Mouse (Mus musculus) forebrain, embryonic 15.5 days (tissue): ENCODE results near the gene Mex3a. TPM values are rescaled to one million over a fixed set of nuclear protein-coding genes. Genes with fewer than 3 reads are reported as not detected.
"Not testable (repeated sequence)": the region's sequence is repeated elsewhere in the genome, so short reads cannot be mapped to it uniquely, and the experiment has no call there.

Experiments
- ATAC-seq: fragments of 200-750 bp; cut with Nextera tagmentation; replicated peaks from 2 replicates; pipeline ENCODE4 v1.8.0; 2017; ENCODE audit warnings: mild to moderate bottlenecking, moderate TSS enrichment, moderate library complexity
- H3K27ac ChIP-seq: fragments of 300-500 bp; sonication (generic); replicated peaks from 2 replicates; pipeline ENCODE4 v1.5.1; 2015; ENCODE audit warnings: mild to moderate bottlenecking, inconsistent platforms
- H3K27me3 ChIP-seq: fragments of 300-500 bp; sonication (generic); 2 replicates; pipeline ENCODE4 v1.6.1; 2015; ENCODE audit warnings: inconsistent platforms
- H3K36me3 ChIP-seq: fragments of 300-500 bp; sonication (generic); 2 replicates; pipeline ENCODE4 v1.6.1; 2015; ENCODE audit warnings: mild to moderate bottlenecking, inconsistent platforms
- H3K4me1 ChIP-seq: fragments of 300-500 bp; sonication (generic); 2 replicates; pipeline ENCODE4 v1.6.1; 2015; ENCODE audit warnings: inconsistent platforms
- H3K4me2 ChIP-seq: fragments of 300-500 bp; sonication (generic); replicated peaks from 2 replicates; pipeline ENCODE4 v1.6.1; 2015; ENCODE audit warnings: mild to moderate bottlenecking, inconsistent platforms
- H3K4me3 ChIP-seq: fragments of 300-500 bp; sonication (generic); 2 replicates; pipeline ENCODE4 v1.5.1; 2015; ENCODE audit warnings: mild to moderate bottlenecking, inconsistent platforms
- H3K9ac ChIP-seq: fragments of 300-500 bp; sonication (generic); replicated peaks from 2 replicates; pipeline ENCODE4 v1.6.1; 2015; ENCODE audit warnings: mild to moderate bottlenecking, inconsistent platforms
- H3K9me3 ChIP-seq: fragments of 300-500 bp; sonication (generic); 2 replicates; pipeline ENCODE4 v1.6.1; 2016; ENCODE audit warnings: inconsistent platforms
- WGBS: fragments of 180-500 bp; shearing (Covaris S2); methylation state at CpG from one replicate; pipeline ENCODE4 v1.1.7; 2015; ENCODE audit warnings: mixed read lengths; 5-methylcytosine and 5-hydroxymethylcytosine counted together
- polyA plus RNA-seq: library from polyadenylated mRNA; unstranded; fragments of >200 nt; fragmentation: Nextera tagmentation; extraction: Ambion mirVana; gene quantifications from 2 replicates; pipeline ENCODE4 v1.2.1, GENCODE M21; 2015

Mex3a gene
- polyA plus RNA-seq, 1 experiment from 2014 or later, result 50.6 TPM

GRCm38 (mm10) chr3:88570341-88570740 lies 38.1 kb downstream of the Mex3a start:
- 95% methylated on average over 10 of the region's 10 CpGs for WGBS
- H3K9me3 ChIP-seq, result no peaks in the 10 kb centered on the region
- H3K36me3 ChIP-seq, result peaks cover 55% of the 10 kb centered on the region
- no peak overlapping the region for H3K4me3 ChIP-seq
- H3K4me1 ChIP-seq, result no peaks in the 10 kb centered on the region
- H3K27me3 ChIP-seq, result no peaks in the 10 kb centered on the region
- H3K9ac ChIP-seq, result no peak overlapping the region
- no peak for ATAC-seq
- H3K27ac ChIP-seq, result no peak overlapping the region
- H3K4me2 ChIP-seq, result no peak overlapping the region

- H3K27ac ChIP-seq, result no peak overlapping the region
- H3K9ac ChIP-seq, result no peak overlapping the region
- H3K4me2 ChIP-seq, result no peak overlapping the region
- H3K4me3 ChIP-seq, result no peak overlapping the region
- 89% methylated on average over 1 of the region's 1 CpGs for WGBS
- peaks cover 39% of the 10 kb centered on the region for H3K36me3 ChIP-seq
- H3K4me1 ChIP-seq, result no peaks in the 10 kb centered on the region
- H3K9me3 ChIP-seq, result no peaks in the 10 kb centered on the region
- H3K27me3 ChIP-seq, result no peaks in the 10 kb centered on the region
- no peak for ATAC-seq
Observed at GRCm38 (mm10) chr3:88571856-88572255, 39.7 kb downstream of the Mex3a start.

DNA sequence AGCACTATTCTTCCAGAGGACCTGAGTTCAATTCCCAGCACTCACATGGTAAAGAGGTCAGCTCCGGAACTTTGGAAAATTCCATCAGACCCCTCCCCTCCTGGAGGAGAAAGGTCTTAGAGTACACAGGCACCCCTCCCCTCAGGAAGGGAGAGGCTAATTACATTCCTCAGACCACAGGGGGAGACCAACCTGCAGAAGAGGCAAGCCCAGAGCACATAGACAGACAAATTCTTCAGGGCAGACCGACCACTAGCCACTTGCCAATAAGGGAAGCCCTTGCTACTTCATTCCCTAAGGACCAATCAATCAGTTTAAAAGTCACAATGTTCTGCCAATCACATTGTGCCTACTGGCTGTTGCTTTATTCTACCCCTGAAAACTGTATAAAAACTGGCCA lies 40.6 kb downstream of the Mex3a start:
- no peak overlapping the region for H3K4me2 ChIP-seq
- no peaks in the 10 kb centered on the region for H3K9me3 ChIP-seq
- no peak overlapping the region for H3K9ac ChIP-seq
- H3K4me1 ChIP-seq, result no peaks in the 10 kb centered on the region
- no peak overlapping the region for H3K27ac ChIP-seq
- peaks cover 31% of the 10 kb centered on the region for H3K36me3 ChIP-seq
- H3K27me3 ChIP-seq, result no peaks in the 10 kb centered on the region
- H3K4me3 ChIP-seq, result no peak overlapping the region
- no peak for ATAC-seq
- 85% methylated on average over 2 of the region's 2 CpGs for WGBS

- no peak overlapping the region for H3K4me2 ChIP-seq
- H3K4me1 ChIP-seq, result peaks cover under 1% of the 10 kb centered on the region
Observed at GRCm38 (mm10) chr3:88573810-88574209, 41.6 kb downstream of the Mex3a start.

DNA sequence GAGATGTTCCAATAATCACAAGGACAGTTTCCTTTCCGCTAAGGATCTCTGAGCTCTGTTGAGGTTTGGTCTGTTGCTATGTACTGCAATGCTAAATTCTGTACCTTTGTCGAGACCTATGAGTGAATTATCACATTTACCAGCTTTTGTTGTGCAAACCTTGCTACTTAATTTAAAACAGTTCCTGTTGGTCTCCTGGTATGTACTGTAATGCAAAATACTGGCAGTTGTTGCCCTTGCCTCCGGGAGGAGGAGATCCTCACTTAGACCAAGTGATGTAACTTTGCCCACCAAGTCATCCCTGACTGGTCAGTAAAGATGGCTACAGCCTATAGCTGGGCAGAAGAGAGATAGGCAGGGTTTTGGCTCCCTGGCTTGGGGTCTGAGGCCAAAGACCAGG lies 43.3 kb downstream of the Mex3a start, which contains the start of gene Ssr2:
Ssr2 (plus strand) TSS at position 337 of the 400 bp plus-strand sequence.
- H3K9me3 ChIP-seq, result no peaks in the 10 kb centered on the region
- 86% methylated on average over 3 of the region's 3 CpGs for WGBS
- H3K27me3 ChIP-seq, result no peaks in the 10 kb centered on the region
- H3K27ac ChIP-seq, result no peak within 1 kb of the TSS
- H3K4me2 ChIP-seq, result no peak within 1 kb of the TSS
- ATAC-seq, result no peak
- no peak within 1 kb of the TSS for H3K4me3 ChIP-seq
- H3K4me1 ChIP-seq, result peaks cover 12% of the 10 kb centered on the region
- H3K9ac ChIP-seq, result no peak within 1 kb of the TSS
- peaks cover 4% of the 10 kb centered on the region; the same call in 1 of the 2 replicates for H3K36me3 ChIP-seq

More at GRCm38 (mm10) chr3:88573810-88574209, 41.6 kb downstream of the Mex3a start:
- Histone ChIP-seq H3K9me3 (no peaks in the 10 kb centered on the region), H3K36me3 (peaks cover 21% of the 10 kb centered on the region), H3K4me3 (no peak overlapping the region), H3K27me3 (no peaks in the 10 kb centered on the region), H3K27ac (no peak overlapping the region), H3K9ac (no peak overlapping the region)
- 87% methylated on average over 2 of the region's 2 CpGs for WGBS
- ATAC-seq, result no peak

DNA sequence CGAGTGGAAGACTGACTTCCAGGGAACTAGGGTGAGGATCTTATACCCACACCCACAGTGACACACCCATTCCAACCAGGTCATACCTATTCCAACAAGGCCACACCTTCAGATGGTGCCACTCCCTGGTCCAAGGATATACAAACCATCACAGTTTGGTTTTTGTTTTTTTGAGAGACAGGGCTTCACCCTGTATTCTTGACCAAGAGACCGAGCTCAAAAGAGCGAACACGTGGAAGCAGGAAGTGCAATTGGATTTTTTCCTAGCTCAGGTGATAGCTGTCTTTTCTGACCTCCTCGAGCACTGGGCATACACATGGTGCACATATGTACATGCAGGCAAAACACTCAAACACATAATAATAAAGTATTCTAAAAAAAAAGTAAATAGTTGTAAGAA lies 45.7 kb downstream of the Mex3a start:
- 90% methylated on average over 5 of the region's 5 CpGs for WGBS
- not testable (repeated sequence) for H3K9ac ChIP-seq, H3K9me3 ChIP-seq, H3K4me3 ChIP-seq, H3K27ac ChIP-seq, ATAC-seq, H3K4me2 ChIP-seq, H3K27me3 ChIP-seq
- Histone ChIP-seq H3K36me3 (peaks cover 19% of the 10 kb centered on the region), H3K4me1 (peaks cover 18% of the 10 kb centered on the region)

DNA sequence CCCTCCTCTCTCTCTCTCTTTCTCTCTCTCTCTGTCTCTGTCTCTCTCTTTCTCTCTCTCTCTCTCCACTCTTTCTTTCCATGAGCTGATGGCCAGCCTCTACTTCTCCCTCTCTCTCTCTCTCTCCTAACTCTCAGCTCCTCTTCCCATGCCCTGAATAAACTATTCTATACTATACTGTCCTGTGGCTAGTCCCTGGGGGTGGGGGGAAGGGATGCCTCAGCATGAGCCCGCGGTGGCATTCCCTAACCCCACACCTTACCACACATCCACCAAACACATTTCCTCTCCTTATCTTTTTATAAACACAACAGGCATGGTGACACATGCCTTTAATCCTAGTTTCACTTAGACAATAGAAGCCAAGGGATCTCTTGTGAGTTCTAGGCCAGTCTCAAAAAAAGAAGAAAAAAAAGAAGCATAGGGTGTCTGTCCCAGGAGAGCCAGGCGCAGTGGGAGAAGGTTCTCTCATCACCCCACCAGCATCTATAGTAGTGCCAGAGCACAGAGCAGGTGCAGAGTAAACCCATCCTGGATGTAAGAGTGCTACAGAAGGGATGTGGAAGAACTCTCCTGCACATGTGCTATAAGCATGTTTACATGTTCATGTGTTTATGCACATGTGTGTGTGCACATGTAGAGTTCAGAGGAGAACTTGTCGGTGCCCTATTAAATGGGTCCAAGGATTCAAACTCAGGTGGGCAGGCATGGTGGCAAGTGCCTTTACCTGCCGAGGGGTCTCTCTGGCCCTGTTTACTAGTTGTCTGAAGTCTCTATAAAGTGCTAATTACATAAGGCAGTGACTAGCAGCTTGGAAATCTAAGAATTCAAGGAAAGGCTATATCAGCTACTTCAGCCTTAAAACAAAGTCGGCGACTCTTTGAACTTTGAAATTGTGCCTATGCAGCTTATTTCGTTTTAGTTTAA lies 46.6 kb downstream of the Mex3a start:
- peak overlapping the region; percentile 53 for H3K4me2 ChIP-seq
- WGBS, result 57% methylated on average over 8 of the region's 8 CpGs
- H3K36me3 ChIP-seq, result peaks cover 28% of the 10 kb centered on the region
- peak overlapping the region; percentile 95 for H3K9ac ChIP-seq
- peaks cover 18% of the 10 kb centered on the region for H3K4me1 ChIP-seq
- 0 out of 2 replicates have a peak overlapping the region, but pooled peaks have one; percentile 71 for H3K27ac ChIP-seq
- no peaks in the 10 kb centered on the region for H3K27me3 ChIP-seq
- peak; percentile 49 for ATAC-seq
- H3K4me3 ChIP-seq, result peak overlapping the region; percentile 90
- no peaks in the 10 kb centered on the region for H3K9me3 ChIP-seq

DNA sequence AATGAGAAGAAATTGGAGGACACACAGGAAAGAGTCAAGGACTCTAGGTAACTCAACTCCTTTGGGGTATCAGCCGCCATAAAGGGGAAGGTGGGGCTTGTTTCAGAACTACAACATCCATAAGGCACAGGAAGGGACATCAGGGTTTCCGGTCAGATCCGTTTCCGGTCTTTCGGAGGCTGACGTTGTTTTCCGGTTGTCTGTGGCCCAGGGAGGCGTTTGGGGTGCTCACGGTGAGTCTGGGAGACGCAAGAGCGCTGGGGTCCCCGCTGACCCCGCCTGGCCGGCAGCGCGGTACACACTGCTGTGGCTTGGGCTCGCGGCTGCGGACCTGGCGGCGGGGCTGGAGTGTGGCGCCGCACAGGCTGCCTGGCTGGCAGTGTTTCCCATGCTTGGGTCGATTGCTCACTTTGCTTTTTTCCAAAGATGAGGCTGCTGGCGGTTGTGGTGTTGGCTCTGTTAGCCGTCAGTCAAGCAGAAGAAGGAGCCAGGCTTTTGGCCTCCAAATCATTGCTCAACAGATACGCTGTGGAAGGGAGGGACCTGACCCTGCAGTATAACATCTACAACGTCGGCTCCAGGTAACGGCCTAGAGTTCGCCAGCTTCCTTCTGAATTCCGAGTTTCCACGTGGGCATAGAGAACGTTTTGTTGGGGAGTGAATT lies 47.4 kb downstream of the Mex3a start:
- Histone ChIP-seq H3K27me3 (no peaks in the 10 kb centered on the region), H3K27ac (peak overlapping the region; percentile 71), H3K9ac (peak overlapping the region; percentile 95), H3K4me2 (peak overlapping the region; percentile 53), H3K4me1 (peaks cover 18% of the 10 kb centered on the region), H3K9me3 (no peaks in the 10 kb centered on the region), H3K36me3 (peaks cover 33% of the 10 kb centered on the region), H3K4me3 (peak overlapping the region; percentile 90)
- WGBS, result under 1% methylated on average over 34 of the region's 34 CpGs
- peak; percentile 95 for ATAC-seq

- Histone ChIP-seq H3K27ac (no peak overlapping the region), H3K4me1 (peaks cover 4% of the 10 kb centered on the region), H3K36me3 (peaks cover 63% of the 10 kb centered on the region), H3K27me3 (no peaks in the 10 kb centered on the region), H3K4me2 (no peak overlapping the region), H3K9ac (no peak overlapping the region), H3K4me3 (no peak overlapping the region), H3K9me3 (no peaks in the 10 kb centered on the region)
- ATAC-seq, result no peak
- 94% methylated on average over 6 of the region's 6 CpGs for WGBS
Observed at GRCm38 (mm10) chr3:88585769-88586168, 53.6 kb downstream of the Mex3a start.

DNA sequence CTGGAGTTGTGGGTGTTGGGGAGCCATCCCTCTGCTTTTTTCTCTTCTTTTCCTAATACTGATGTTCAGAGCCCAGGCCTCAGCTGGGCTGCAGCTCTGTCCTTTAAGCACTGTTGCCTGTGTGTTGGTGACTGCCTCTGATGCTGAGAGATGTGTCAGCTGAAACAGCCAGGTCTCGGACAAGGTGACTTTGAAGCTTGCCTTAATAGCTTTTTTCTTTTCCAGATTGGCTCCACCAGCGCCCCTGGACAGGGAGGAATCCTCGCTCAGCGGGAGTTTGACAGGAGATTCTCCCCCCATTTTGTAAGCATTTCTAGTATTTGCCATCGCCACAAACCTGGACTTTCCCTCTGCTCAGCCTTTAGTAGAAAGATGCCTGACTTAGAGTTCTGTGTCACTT lies 54.4 kb downstream of the Mex3a start:
- no peak overlapping the region for H3K9ac ChIP-seq
- H3K27me3 ChIP-seq, result no peaks in the 10 kb centered on the region
- no peak overlapping the region for H3K4me2 ChIP-seq
- no peak overlapping the region for H3K4me3 ChIP-seq
- no peaks in the 10 kb centered on the region for H3K9me3 ChIP-seq
- 93% methylated on average over 5 of the region's 5 CpGs for WGBS
- no peak overlapping the region for H3K27ac ChIP-seq
- peaks cover 56% of the 10 kb centered on the region for H3K36me3 ChIP-seq
- H3K4me1 ChIP-seq, result peaks cover 1% of the 10 kb centered on the region; the same call in 1 of the 2 replicates
- ATAC-seq, result no peak

GRCm38 (mm10) chr3:88590246-88590645 lies 58.1 kb downstream of the Mex3a start:
- 29% methylated on average over 5 of the region's 5 CpGs for WGBS

More at GRCm38 (mm10) chr3:88590246-88590645, 58.1 kb downstream of the Mex3a start:
- no peak overlapping the region for H3K4me2 ChIP-seq
- no peak overlapping the region for H3K4me3 ChIP-seq
- H3K4me1 ChIP-seq, result peaks cover 3% of the 10 kb centered on the region; the same call in 1 of the 2 replicates
- ATAC-seq, result no peak
- H3K9ac ChIP-seq, result no peak overlapping the region
- no peak overlapping the region for H3K27ac ChIP-seq
- H3K27me3 ChIP-seq, result no peaks in the 10 kb centered on the region
- H3K36me3 ChIP-seq, result peaks cover 30% of the 10 kb centered on the region
- H3K9me3 ChIP-seq, result no peaks in the 10 kb centered on the region
